Mouse (Mus musculus): Measurements from ENCODE around the gene Rara. TPM values are rescaled to one million over a fixed set of nuclear protein-coding genes. Genes with fewer than 3 reads are reported as not detected.
A peak's percentile ranks its signal among the peaks of the same experiment; 100 is the strongest.
"Not testable (repeated sequence)": the region's sequence is repeated elsewhere in the genome, so short reads cannot be mapped to it uniquely, and the experiment has no call there.

Gene Rara
- polyA plus RNA-seq, 1 experiment from 2014 or later: 13.4 TPM

DNA sequence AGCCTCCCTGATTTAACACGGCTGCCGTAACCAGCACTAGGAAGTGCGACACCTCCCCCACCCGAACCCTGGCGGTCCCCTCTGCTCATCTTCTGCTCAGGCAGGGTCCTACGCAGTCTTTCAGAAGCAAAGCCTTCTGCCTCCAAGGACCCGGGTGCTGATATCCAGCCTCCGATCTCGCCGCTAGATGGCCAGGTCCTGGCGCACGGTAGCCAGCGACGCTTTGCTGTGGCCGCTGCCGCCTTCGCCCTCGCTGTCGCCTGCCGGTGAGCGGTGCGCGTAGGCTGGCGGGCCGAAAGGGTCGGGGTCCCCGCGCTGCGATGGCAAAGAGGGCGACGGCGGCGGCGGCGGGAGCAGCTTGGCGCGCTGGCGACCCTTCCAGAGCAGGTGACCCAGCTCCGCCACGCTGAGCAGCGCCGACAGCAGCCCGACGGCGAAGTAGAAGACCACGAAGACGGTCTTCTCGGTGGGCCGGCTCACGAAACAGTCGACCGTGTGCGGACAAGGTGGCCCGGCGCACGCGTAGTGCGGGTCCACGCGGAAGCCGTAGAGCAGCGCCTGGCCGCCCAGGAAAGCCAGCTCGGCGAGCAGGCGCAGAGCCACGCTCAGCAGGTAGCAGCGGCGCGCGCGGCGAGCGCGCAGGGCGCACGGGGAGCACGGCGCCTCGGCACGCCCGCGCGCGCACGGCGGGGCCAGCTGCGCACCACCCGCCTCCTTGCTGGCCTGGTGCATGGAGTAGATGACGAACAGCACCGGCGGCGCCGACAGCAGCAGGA lies 54.6 kb downstream of the Rara start:
- no peak overlapping the region for H3K27ac ChIP-seq
- H3K36me3 ChIP-seq (ENCODE audit: inconsistent target): no peaks in the 10 kb centered on the region
- 1% methylated on average over 90 of the region's 94 CpGs for WGBS (ENCODE audit: missing documents)
- H3K4me3 ChIP-seq (ENCODE audit: inconsistent target): no peak overlapping the region
- no peaks in the 10 kb centered on the region for H3K79me2 ChIP-seq (ENCODE audit: inconsistent target)

DNA sequence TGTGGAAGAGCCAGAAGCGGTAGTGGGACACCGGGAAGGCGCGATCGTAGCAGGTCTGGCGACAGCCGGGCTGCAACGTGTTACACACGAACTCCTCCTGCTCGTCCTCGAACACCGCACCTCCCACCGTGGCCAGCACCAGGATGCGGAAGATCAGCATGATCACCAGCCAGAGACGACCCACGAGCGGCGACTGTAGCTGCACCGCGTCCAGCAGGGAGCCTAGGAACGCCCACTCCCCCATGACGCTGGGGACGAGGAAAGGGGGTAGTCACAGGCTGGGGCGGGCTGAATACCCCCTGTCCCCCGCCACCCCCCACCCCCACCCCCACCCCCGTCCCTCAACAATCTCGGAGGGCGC lies 55.1 kb downstream of the Rara start, which contains the start of gene Gjd3:
Gjd3 (minus strand) TSS at position 244 of the 361 bp plus-strand sequence.
- Histone ChIP-seq H3K4me3 (ENCODE audit: inconsistent target) (no peak within 1 kb of the TSS), H3K27ac (no peak within 1 kb of the TSS), H3K79me2 (ENCODE audit: inconsistent target) (no peaks in the 10 kb centered on the region), H3K36me3 (ENCODE audit: inconsistent target) (no peaks in the 10 kb centered on the region)
- WGBS (ENCODE audit: missing documents): 8% methylated on average over 28 of the region's 28 CpGs

DNA sequence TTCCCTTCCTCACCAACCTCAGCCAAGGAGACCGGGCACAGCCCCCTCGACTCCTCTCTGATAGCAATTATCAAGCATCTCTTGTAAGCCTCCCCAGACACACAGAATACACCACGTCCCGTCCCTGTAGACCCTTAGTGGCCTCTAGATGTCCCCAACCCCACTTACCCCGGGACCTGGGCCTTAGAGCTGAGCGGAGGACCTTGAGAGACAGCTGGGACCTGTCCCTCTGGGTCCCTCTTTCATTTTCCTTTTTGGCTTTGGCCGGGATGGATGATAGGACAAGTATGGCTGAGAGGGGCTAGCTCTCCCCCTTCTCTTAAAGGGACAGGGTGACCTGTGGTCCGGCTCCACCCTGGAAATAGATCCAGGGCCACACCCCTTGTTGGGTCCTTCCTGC lies 55.9 kb downstream of the Rara start:
- Histone ChIP-seq H3K4me3 (ENCODE audit: inconsistent target) (no peak overlapping the region), H3K27ac (no peak overlapping the region), H3K79me2 (ENCODE audit: inconsistent target) (no peaks in the 10 kb centered on the region), H3K36me3 (ENCODE audit: inconsistent target) (no peaks in the 10 kb centered on the region)
- 83% methylated on average over 8 of the region's 8 CpGs for WGBS (ENCODE audit: missing documents)

DNA sequence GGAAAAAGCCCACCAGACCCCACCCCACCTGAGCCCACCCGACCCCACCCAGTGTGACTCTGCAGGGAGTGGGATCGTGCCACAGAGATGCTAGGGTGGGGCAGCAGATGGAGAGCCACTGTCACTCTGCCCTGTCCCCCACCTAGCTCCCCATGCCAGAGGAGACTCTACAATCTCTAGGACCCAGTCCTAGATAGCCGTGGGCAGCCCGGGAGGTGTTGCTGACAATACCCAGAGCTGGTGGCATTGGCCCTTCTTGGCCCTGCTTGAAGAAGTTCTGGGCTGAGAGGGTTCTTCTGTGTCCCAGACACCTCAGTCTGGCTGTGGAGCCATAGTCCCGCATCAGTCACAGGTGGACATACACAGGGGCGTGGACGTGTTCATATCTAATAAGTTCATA lies 57.9 kb downstream of the Rara start:
- no peaks in the 10 kb centered on the region for H3K36me3 ChIP-seq (ENCODE audit: inconsistent target)
- no peak overlapping the region for H3K4me3 ChIP-seq (ENCODE audit: inconsistent target)
- H3K27ac ChIP-seq: no peak overlapping the region
- 95% methylated on average over 7 of the region's 7 CpGs for WGBS (ENCODE audit: missing documents)
- no peaks in the 10 kb centered on the region for H3K79me2 ChIP-seq (ENCODE audit: inconsistent target)

DNA sequence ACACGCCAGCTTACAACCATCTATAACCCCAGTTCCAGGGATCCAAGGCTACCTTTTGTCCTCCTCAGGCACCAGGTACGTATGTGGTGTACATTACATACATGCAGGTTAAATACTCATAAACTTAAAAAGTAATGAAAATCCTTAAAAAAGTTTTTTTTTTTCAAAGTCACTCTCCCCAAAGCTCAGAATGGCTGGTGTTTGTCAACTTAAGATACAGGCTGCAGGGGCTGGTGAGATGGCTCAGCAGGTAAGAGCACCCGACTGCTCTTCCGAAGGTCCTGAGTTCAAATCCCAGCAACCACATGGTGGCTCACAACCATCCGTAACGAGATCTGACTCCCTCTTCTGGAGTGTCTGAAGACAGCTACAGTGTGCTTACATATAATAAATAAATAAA lies 60.6 kb downstream of the Rara start:
- H3K4me3 ChIP-seq (ENCODE audit: inconsistent target); H3K27ac ChIP-seq; H3K36me3 ChIP-seq (ENCODE audit: inconsistent target); H3K79me2 ChIP-seq (ENCODE audit: inconsistent target): not testable (repeated sequence)
- 89% methylated on average over 3 of the region's 6 CpGs for WGBS (ENCODE audit: missing documents)

DNA sequence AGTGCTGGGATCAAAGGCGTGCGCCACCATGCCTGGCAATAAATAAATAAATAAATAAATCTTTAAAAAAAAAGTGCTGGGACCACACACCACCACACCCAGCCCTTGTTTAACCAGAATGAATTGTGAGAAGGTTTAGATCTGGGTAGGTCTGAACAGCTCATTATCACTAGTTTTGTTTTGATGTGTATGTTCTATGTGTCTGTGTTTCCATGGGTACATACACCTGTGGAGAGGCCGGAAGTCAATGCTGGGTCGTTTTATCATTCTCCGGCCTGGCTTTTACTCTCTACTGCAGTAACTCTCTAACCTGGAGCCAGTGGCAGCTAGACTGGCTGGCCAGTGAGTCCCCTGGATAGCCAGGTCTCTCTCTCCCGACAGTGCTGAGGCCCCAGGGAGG lies 63.2 kb downstream of the Rara start:
- WGBS (ENCODE audit: missing documents): 90% methylated on average over 5 of the region's 6 CpGs
- Histone ChIP-seq H3K79me2 (ENCODE audit: inconsistent target) (no peaks in the 10 kb centered on the region), H3K27ac (no peak overlapping the region), H3K4me3 (ENCODE audit: inconsistent target) (no peak overlapping the region), H3K36me3 (ENCODE audit: inconsistent target) (no peaks in the 10 kb centered on the region)

DNA sequence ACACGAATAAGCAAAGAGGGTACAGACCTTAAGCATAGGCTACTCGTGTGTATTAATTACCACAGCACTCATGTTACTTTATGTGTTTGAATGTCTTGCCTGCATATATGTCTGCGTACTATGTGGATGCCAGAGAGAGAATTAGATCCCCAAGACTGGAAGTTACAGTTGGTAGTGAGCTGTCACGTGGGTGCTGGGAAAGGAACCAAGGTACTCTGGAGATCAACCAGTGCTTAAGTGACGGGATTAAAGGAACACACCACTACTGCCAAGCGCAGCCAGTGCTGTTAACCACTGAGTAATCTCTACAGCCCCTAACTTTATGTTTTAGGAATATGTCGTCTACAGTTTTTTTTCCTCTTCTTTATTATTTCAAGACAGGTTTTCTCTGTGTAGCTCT lies 68.4 kb downstream of the Rara start:
- Histone ChIP-seq H3K79me2 (ENCODE audit: inconsistent target) (no peaks in the 10 kb centered on the region), H3K4me3 (ENCODE audit: inconsistent target) (no peak overlapping the region), H3K27ac (no peak overlapping the region), H3K36me3 (ENCODE audit: inconsistent target) (no peaks in the 10 kb centered on the region)
- 96% methylated on average over 7 of the region's 7 CpGs for WGBS (ENCODE audit: missing documents)

DNA sequence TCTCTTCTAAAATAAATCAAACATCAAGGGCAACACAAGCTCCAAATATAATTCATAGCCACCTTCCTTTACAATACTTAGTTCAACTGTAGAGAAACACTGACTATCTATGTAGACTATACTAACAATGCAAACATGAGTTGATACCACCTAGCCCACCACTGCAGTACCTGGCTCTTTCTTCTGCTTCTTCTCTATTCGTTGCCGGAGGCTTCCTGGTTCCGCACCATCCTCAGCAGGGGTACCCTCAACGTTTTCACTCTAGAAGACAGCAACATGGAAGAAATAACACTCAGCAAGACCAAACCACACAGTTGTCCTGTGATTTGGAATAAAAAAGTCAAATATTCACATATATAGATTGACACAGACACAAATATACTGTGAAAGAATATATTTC lies 70.0 kb downstream of the Rara start:
- no peak overlapping the region for H3K27ac ChIP-seq
- H3K36me3 ChIP-seq (ENCODE audit: inconsistent target): no peaks in the 10 kb centered on the region
- WGBS (ENCODE audit: missing documents): 90% methylated on average over 4 of the region's 4 CpGs
- no peaks in the 10 kb centered on the region for H3K79me2 ChIP-seq (ENCODE audit: inconsistent target)
- H3K4me3 ChIP-seq (ENCODE audit: inconsistent target): no peak overlapping the region

DNA sequence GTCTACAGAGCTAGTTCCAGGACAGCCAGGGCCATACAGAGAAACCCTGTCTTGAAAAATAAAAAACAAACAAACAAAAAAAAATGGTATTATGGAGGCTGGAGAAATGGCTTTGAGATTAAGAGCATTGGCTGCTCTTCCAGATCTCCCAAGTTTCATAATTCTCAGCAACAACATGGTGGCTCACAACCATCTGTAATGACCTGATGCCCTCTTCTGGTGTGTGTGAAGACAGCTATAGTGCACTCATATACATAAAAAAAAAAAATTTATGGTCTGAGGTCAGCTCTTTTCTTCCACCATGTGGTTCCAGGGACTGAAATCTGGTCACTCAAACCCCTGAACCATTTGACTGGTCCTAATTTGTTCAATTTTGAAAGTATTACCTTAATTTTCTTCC lies 71.2 kb downstream of the Rara start:
- Histone ChIP-seq H3K79me2 (ENCODE audit: inconsistent target) (no peaks in the 10 kb centered on the region), H3K27ac (no peak overlapping the region), H3K36me3 (ENCODE audit: inconsistent target) (no peaks in the 10 kb centered on the region), H3K4me3 (ENCODE audit: inconsistent target) (no peak overlapping the region)

DNA sequence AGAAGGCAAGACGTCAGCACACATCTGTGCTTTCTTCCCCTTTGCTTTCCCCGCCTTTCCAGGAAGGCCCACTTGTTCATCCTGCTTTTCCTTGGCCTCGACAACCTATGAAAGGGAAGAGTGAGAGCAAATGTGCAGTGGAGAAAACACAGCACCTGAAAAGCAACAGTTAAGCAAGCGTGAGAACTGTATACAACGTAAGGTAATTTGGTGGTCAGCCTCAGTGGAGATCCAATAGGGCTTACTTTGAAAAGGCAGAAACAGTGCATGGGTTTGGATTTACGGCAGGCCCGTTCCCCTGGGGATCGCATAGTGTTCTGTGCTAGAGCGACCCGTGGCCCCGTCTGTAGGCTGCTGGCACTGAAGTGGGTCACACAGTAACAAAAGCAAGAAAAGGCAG lies 71.6 kb downstream of the Rara start:
- no peaks in the 10 kb centered on the region for H3K36me3 ChIP-seq (ENCODE audit: inconsistent target)
- WGBS (ENCODE audit: missing documents): 90% methylated on average over 11 of the region's 11 CpGs
- no peak overlapping the region for H3K27ac ChIP-seq
- no peaks in the 10 kb centered on the region for H3K79me2 ChIP-seq (ENCODE audit: inconsistent target)
- H3K4me3 ChIP-seq (ENCODE audit: inconsistent target): no peak overlapping the region

DNA sequence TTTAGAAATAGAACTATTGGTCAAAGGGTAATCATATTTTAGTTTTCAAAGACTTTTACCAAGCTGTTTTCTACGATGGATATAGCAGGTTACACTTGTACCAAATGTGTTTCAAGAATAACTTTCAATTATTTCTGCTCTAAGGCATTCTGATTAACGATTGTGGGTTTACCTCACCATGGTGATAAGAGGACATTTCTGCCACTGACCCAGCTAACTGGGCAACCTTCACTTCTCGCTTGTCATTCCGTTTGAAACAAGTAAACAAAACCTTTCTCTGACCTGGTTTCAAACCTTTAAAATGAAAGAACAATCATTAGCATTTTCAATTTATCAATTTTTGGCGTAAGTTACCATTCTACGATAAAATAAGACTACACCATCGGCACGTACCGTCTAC lies 79.2 kb downstream of the Rara start:
- H3K27ac ChIP-seq: no peak overlapping the region
- H3K36me3 ChIP-seq (ENCODE audit: inconsistent target): no peaks in the 10 kb centered on the region
- no peaks in the 10 kb centered on the region for H3K79me2 ChIP-seq (ENCODE audit: inconsistent target)
- 96% methylated on average over 9 of the region's 9 CpGs for WGBS (ENCODE audit: missing documents)
- H3K4me3 ChIP-seq (ENCODE audit: inconsistent target): no peak overlapping the region

DNA sequence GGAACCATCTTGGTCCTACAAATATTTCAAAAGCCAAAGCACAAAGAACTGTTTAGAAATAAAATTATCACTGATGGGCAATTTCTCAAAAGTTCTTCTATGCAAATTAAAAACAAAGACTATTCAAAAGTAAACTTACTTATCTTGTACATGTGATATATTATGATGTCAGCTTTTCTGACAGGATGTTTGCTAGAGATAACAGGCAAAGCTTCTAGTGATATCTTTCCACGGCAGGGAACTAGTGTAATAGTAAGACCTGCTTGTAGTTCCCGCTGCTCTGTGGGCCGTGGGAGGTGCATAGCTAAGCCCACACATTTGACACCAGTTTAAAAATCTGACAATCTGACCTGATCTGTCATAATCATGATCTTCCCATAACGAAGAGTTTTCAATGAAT lies 82.5 kb downstream of the Rara start:
- Histone ChIP-seq H3K27ac (no peak overlapping the region), H3K4me3 (ENCODE audit: inconsistent target) (no peak overlapping the region), H3K79me2 (ENCODE audit: inconsistent target) (no peaks in the 10 kb centered on the region), H3K36me3 (ENCODE audit: inconsistent target) (no peaks in the 10 kb centered on the region)
- 89% methylated on average over 4 of the region's 4 CpGs for WGBS (ENCODE audit: missing documents)

DNA sequence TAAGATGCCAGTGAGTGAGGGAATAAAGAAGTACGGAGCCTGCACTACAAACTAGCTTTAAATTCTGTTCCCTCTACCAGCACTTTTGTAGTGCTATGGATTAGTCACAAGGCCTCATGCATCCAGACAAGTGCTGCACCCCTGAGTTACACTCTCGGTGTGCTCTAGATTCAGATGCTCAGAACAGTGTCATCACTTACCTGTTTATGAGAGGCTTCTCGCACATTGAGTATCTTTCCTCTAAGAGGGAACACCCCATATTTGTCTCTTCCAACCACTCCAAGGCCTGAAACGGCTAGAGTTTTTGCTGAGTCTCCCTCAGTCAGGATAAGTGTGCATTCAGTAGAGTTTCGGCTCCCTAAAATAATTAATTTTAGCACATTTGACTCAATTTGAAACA lies 83.1 kb downstream of the Rara start:
- Histone ChIP-seq H3K79me2 (ENCODE audit: inconsistent target) (no peaks in the 10 kb centered on the region), H3K4me3 (ENCODE audit: inconsistent target) (no peak overlapping the region), H3K36me3 (ENCODE audit: inconsistent target) (no peaks in the 10 kb centered on the region), H3K27ac (no peak overlapping the region)
- 98% methylated on average over 5 of the region's 5 CpGs for WGBS (ENCODE audit: missing documents)

DNA sequence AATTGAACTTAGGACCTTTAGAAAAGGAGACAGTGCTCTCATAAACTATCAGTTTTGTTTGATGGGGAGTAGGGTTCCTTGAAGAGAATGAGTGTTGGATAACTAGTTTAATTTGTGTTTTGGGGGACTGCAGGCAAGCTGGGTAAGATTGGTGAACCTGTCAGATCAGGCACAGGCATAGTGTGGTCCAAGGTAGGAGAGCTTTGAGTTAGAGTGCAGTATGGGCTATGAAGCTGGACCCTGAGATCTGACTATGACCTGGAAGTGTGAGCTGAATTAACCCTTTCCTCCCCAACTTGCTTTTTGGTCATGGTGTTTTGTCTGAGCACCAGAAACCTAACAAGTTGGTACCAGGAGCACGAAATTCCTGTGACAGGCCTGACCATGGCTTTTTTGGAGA lies 86.2 kb downstream of the Rara start:
- H3K36me3 ChIP-seq (ENCODE audit: inconsistent target): no peaks in the 10 kb centered on the region
- H3K79me2 ChIP-seq (ENCODE audit: inconsistent target): peaks cover 15% of the 10 kb centered on the region; the same call in 1 of the 2 replicates
- H3K27ac ChIP-seq: no peak overlapping the region
- WGBS (ENCODE audit: missing documents): 93% methylated on average over 1 of the region's 1 CpGs
- no peak overlapping the region for H3K4me3 ChIP-seq (ENCODE audit: inconsistent target)

DNA sequence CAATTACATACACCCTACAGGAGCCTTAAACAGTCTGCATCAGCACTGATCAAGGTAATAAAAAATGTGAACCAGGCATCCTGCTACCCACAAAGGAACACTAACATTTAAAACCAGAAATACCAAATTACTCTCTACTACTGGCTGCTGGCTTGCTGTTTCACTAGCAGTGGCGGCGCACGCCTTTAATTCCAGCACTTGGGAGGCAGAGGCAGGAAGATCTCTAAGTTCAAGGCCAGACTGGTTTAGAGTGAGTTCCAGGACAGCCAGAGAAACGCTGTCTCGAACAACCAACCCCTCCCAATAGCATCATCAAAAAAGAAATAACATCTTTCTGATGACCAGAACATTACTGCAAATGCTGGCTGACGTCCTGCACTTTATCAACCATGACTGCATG lies 92.2 kb downstream of the Rara start:
- H3K79me2 ChIP-seq (ENCODE audit: inconsistent target): peaks cover 67% of the 10 kb centered on the region
- no peaks in the 10 kb centered on the region for H3K36me3 ChIP-seq (ENCODE audit: inconsistent target)
- 95% methylated on average over 6 of the region's 6 CpGs for WGBS (ENCODE audit: missing documents)
- no peak overlapping the region for H3K4me3 ChIP-seq (ENCODE audit: inconsistent target)
- no peak overlapping the region for H3K27ac ChIP-seq

DNA sequence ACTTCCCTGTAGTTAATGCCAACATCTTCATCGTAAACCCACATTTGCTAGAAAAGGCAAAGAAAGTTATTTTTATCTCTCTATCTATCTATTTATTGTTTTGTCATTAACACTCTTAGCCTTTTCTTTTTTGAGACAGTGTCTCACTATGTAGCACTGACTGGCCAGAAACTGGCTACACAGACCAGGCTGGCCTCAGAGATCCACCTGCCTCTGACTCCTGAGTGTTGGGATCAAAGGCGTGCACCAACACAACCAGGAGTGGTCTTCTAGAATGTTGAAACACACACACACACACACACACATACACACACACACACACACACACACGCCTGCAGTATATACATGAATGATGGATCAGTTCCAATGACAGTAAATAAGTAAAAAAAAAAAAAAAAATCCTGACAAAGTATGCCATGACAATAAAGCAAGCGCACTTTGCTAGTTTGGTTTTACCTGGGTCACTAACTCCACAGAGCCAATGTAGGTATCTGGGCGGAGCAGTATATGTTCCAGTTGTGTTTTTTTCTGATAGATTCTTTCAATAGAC lies 94.8 kb downstream of the Rara start:
- no peak overlapping the region for H3K27ac ChIP-seq
- WGBS (ENCODE audit: missing documents): 74% methylated on average over 4 of the region's 5 CpGs
- H3K36me3 ChIP-seq (ENCODE audit: inconsistent target): no peaks in the 10 kb centered on the region
- H3K4me3 ChIP-seq (ENCODE audit: inconsistent target): peak overlapping the region; percentile 88
- peaks cover 65% of the 10 kb centered on the region for H3K79me2 ChIP-seq (ENCODE audit: inconsistent target)
